Mouse (Mus musculus) liver, embryonic 14.5 days (tissue): Measurements from ENCODE around the gene Olfr826. TPM values are rescaled to one million over a fixed set of nuclear protein-coding genes. Genes with fewer than 3 reads are reported as not detected.
"Not testable (repeated sequence)": the region's sequence is repeated elsewhere in the genome, so short reads cannot be mapped to it uniquely, and the experiment has no call there.

ENCODE experiments used
- ATAC-seq: fragments of 200-750 bp; cut with Nextera tagmentation; 2 replicates; pipeline ENCODE4 v1.8.0; 2017; ENCODE audit warnings: moderate number of reproducible peaks, mild to moderate bottlenecking, moderate library complexity; ENCODE audit not compliant: insufficient read depth
- DNase-seq, 3 experiments: peaks; one replicate each; pipeline ENCODE4 v3.0.0-alpha.2; 2012 to 2013; ENCODE audit warnings: low read depth in 3 of 3, low spot score in 3 of 3
- H3K27ac ChIP-seq: fragments of 300-500 bp; sonication (generic); 2 replicates; pipeline ENCODE4 v1.5.1; 2014; ENCODE audit warnings: moderate library complexity, mild to moderate bottlenecking, control low read depth, inconsistent platforms
- H3K27me3 ChIP-seq: fragments of 300-500 bp; sonication (generic); 2 replicates; pipeline ENCODE4 v1.6.1; 2014; ENCODE audit warnings: mild to moderate bottlenecking, low read length, moderate library complexity; ENCODE audit not compliant: control insufficient read depth, insufficient read depth
- H3K36me3 ChIP-seq: fragments of 300-500 bp; sonication (generic); replicated peaks from 2 replicates; pipeline ENCODE4 v1.6.1; 2014; ENCODE audit warnings: low read depth; ENCODE audit not compliant: control insufficient read depth, insufficient read depth
- H3K4me1 ChIP-seq, 2 experiments: fragments of 200-500 bp in 1 of 2; fragments of 300-500 bp in 1 of 2; sonication (generic) in 1 of 2; replicated peaks; 2 replicates each; pipeline ENCODE4 v1.6.1; 2012 to 2014; ENCODE audit warnings: antibody characterized with exemption in 1 of 2, inconsistent platforms in 1 of 2, low read length in 1 of 2; ENCODE audit not compliant: control insufficient read depth in 2 of 2, insufficient read depth in 2 of 2
- H3K4me2 ChIP-seq: fragments of 300-500 bp; sonication (generic); 2 replicates; pipeline ENCODE4 v1.6.1; 2014; ENCODE audit warnings: low read depth, mild to moderate bottlenecking, control low read depth, moderate library complexity
- H3K4me3 ChIP-seq, 2 experiments: fragments of 200-500 bp in 1 of 2; fragments of 300-500 bp in 1 of 2; sonication (generic) in 1 of 2; 2 replicates each; pipeline ENCODE4 v1.5.1; 2012 to 2014; ENCODE audit warnings: low read depth in 2 of 2, low read length in 2 of 2, mild to moderate bottlenecking in 2 of 2, control low read depth in 1 of 2, inconsistent platforms in 1 of 2, moderate library complexity in 1 of 2; ENCODE audit not compliant: insufficient read depth in 1 of 2
- H3K9ac ChIP-seq: fragments of 300-500 bp; sonication (generic); replicated peaks from 2 replicates; pipeline ENCODE4 v1.6.1; 2014; ENCODE audit warnings: mild to moderate bottlenecking, control low read depth, moderate library complexity
- H3K9me3 ChIP-seq: fragments of 300-500 bp; sonication (generic); 2 replicates; pipeline ENCODE4 v1.6.1; 2016; ENCODE audit warnings: low read length, mixed read lengths; ENCODE audit not compliant: control insufficient read depth
- CTCF ChIP-seq: IDR thresholded peaks from 2 replicates; pipeline ENCODE4 v1.5.1; 2016; ENCODE audit warnings: antibody characterized with exemption, low read depth, control low read depth
- EP300 ChIP-seq: IDR thresholded peaks from 2 replicates; pipeline ENCODE4 v1.6.1; 2016; ENCODE audit warnings: antibody characterized with exemption, low read depth
- WGBS: fragments of 180-500 bp; shearing (Covaris S2); extraction: QIAGEN DNeasy Blood & Tissue Kit; methylation state at CpG from one replicate; pipeline ENCODE4 v1.1.7; 2014; ENCODE audit not compliant: insufficient replicate concordance; 5-methylcytosine and 5-hydroxymethylcytosine counted together
- polyA plus RNA-seq, 2 experiments: library from polyadenylated mRNA; depleted of rRNA in 1 of 2; stranded (reverse) in 1 of 2; unstranded in 1 of 2; fragments of >200 nt; fragmentation: Nextera tagmentation in 1 of 2; extraction: Ambion mirVana in 1 of 2; gene quantifications; 2 replicates each; pipeline versions ENCODE4 v1.2.1 to v1.2.3; 2012 to 2014

The Olfr826 gene
- polyA plus RNA-seq, 2 experiments: not detected

GRCm38 (mm10) chr10:130214303-130214702 is 30.3 kb upstream of the Olfr826 start, which contains the start of gene Olfr827:
Gene Olfr827, minus strand, starts transcription at chr10:130214403.
- Histone ChIP-seq H3K9me3 (no peaks in the 10 kb centered on the region), H3K4me1 (no peaks in the 10 kb centered on the region), H3K9ac (no peak within 1 kb of the TSS), H3K4me3 (no peak within 1 kb of the TSS), H3K4me2 (no peak within 1 kb of the TSS), H3K36me3 (no peaks in the 10 kb centered on the region), H3K27ac (no peak within 1 kb of the TSS), H3K27me3 (no peaks in the 10 kb centered on the region)
- no peak for DNase-seq
- 52% methylated on average over 1 of the region's 1 CpGs for WGBS
- no peak for ATAC-seq
- TF ChIP-seq EP300: no peak
- no peak for TF ChIP-seq CTCF

GRCm38 (mm10) chr10:130166666-130167065 is 17.3 kb downstream of the Olfr826 start, which contains the start of gene Olfr825:
Gene Olfr825, minus strand, starts transcription at chr10:130166766.
- DNase-seq (no peak), ATAC-seq (no peak)
- no peak within 1 kb of the TSS for H3K4me2 ChIP-seq
- H3K27me3 ChIP-seq: no peaks in the 10 kb centered on the region
- H3K4me1 ChIP-seq: no peaks in the 10 kb centered on the region
- no peak within 1 kb of the TSS for H3K27ac ChIP-seq
- H3K36me3 ChIP-seq: no peaks in the 10 kb centered on the region
- H3K9ac ChIP-seq: no peak within 1 kb of the TSS
- H3K4me3 ChIP-seq: no peak within 1 kb of the TSS
- TF ChIP-seq EP300: no peak
- no peak for TF ChIP-seq CTCF
- H3K9me3 ChIP-seq: no peaks in the 10 kb centered on the region

- no peak overlapping the region for H3K27ac ChIP-seq
- H3K4me1 ChIP-seq: no peaks in the 10 kb centered on the region
- H3K4me2 ChIP-seq: no peak overlapping the region
- no peaks in the 10 kb centered on the region for H3K9me3 ChIP-seq
- no peak overlapping the region for H3K9ac ChIP-seq
- DNase-seq (no peak), ATAC-seq (peak; percentile 53; the same call in 1 of the 2 replicates)
- no peak overlapping the region for H3K4me3 ChIP-seq
- H3K36me3 ChIP-seq: no peaks in the 10 kb centered on the region
- no peaks in the 10 kb centered on the region for H3K27me3 ChIP-seq
- TF ChIP-seq EP300 (no peak), CTCF (no peak)
Measured at GRCm38 (mm10) chr10:130165196-130165595, 18.8 kb downstream of the Olfr826 start.

GRCm38 (mm10) chr10:130144121-130144520 is 39.9 kb downstream of the Olfr826 start:
- DNase-seq (no peak), ATAC-seq (no peak)
- H3K9me3 ChIP-seq: no peaks in the 10 kb centered on the region
- no peak for TF ChIP-seq EP300
- no peak for TF ChIP-seq CTCF
- no peak overlapping the region for H3K4me2 ChIP-seq
- H3K27me3 ChIP-seq: no peaks in the 10 kb centered on the region
- no peaks in the 10 kb centered on the region for H3K36me3 ChIP-seq
- H3K27ac ChIP-seq: no peak overlapping the region
- no peak overlapping the region for H3K4me3 ChIP-seq
- 52% methylated on average over 5 of the region's 5 CpGs for WGBS
- no peak overlapping the region for H3K9ac ChIP-seq
- H3K4me1 ChIP-seq: no peaks in the 10 kb centered on the region

GRCm38 (mm10) chr10:130142481-130142880 is 41.5 kb downstream of the Olfr826 start:
- 59% methylated on average over 5 of the region's 5 CpGs for WGBS
- not testable (repeated sequence) for H3K4me3 ChIP-seq, H3K4me2 ChIP-seq, H3K9me3 ChIP-seq, H3K9ac ChIP-seq, DNase-seq, H3K36me3 ChIP-seq, H3K27me3 ChIP-seq, ATAC-seq, H3K4me1 ChIP-seq, H3K27ac ChIP-seq

GRCm38 (mm10) chr10:130134811-130135210 is 49.2 kb downstream of the Olfr826 start:
- no peaks in the 10 kb centered on the region for H3K9me3 ChIP-seq
- no peaks in the 10 kb centered on the region for H3K27me3 ChIP-seq
- H3K36me3 ChIP-seq: no peaks in the 10 kb centered on the region
- no peak for TF ChIP-seq EP300
- DNase-seq (no peak), ATAC-seq (no peak)
- no peak overlapping the region for H3K4me2 ChIP-seq
- H3K4me3 ChIP-seq: no peak overlapping the region
- H3K9ac ChIP-seq: no peak overlapping the region
- no peaks in the 10 kb centered on the region for H3K4me1 ChIP-seq
- no peak overlapping the region for H3K27ac ChIP-seq

GRCm38 (mm10) chr10:130129900-130130299 is 54.1 kb downstream of the Olfr826 start, which contains the start of gene Olfr824:
Gene Olfr824, minus strand, starts transcription at chr10:130130000.
- H3K36me3 ChIP-seq, H3K9ac ChIP-seq, ATAC-seq: not testable (repeated sequence)

More at GRCm38 (mm10) chr10:130129900-130130299, 54.1 kb downstream of the Olfr826 start, which contains the start of gene Olfr824:
- not testable (repeated sequence) for H3K4me3 ChIP-seq, H3K4me1 ChIP-seq, H3K27ac ChIP-seq, H3K4me2 ChIP-seq, H3K9me3 ChIP-seq, H3K27me3 ChIP-seq, DNase-seq
